Mouse (Mus musculus) retina, postnatal 1 day (tissue): ENCODE results near the gene Nudt15.

Experiments used
- DNase-seq: peaks from one replicate; pipeline ENCODE4 v3.0.0-alpha.2; 2012

The Nudt15 gene

DNA sequence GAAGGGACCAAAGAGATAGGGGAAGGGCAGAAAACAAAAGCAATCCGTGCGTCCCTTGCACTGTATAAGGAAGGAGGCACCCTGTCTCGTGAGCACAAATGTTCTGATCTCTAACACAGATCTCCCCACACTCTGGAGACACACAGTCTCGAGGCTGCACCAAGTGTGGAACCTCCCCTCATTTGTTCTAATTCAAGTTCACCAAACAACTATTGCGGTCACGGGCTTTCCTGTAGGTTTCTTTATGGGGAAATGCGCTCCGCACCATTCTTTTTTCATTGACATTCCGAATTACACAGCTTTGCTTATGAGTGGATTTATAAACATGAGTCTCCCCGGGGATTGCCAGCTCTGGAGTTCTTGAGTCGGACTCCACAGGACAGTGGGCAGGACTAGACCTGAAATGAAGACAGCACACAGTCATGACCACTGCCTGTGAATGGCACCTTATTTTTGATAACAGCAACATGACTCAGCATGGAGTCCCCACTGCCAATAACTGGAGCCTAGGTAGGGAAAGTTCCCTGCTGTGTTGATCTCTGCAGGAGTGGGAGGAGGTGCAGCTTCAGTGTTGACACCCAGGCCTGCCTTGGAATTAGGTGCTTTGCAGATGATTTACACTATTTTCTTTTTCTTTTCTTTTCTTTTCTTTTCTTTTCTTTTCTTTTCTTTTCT, 40.2 kb downstream of the Nudt15 start:
- DNase-seq, result no peak

DNA sequence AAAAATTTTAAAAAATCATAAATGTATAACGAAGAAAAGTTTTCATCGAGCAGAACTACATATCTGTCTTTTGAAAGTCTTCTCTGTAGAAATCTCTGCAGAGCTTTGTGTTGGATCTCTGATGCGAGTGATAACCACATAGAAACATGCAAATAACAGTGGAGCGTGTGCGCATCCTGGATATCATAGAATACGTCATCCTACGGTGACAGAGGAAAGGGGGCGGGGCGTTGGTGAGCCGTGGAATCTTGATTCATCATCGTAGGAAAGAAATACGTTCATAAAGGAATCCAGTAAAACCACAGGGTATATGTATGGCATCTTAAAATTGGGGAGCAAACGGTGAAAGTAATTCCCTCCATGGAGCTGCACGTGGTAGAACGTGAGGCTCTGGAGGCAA, 40.8 kb downstream of the Nudt15 start:
- no peak for DNase-seq

DNA sequence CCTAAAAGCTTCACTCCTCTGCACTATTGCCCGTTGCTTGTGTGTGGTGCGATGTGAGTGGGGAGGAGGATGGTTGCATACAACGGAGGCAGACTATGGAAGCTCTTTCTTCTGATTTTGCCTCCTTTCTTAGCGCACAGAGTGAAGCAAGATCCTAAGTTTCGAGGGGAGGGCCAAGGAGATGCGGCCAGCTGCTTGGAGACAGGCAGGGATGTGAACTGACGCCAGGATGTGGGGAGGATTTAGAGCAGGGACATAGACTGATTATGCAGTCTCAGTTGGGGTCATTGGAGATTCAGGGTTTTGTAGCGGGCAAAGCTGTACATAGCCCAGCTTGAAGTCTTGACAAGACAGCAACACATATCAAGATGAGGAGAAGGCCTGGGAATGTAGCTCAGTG, 41.8 kb downstream of the Nudt15 start:
- no peak for DNase-seq

DNA sequence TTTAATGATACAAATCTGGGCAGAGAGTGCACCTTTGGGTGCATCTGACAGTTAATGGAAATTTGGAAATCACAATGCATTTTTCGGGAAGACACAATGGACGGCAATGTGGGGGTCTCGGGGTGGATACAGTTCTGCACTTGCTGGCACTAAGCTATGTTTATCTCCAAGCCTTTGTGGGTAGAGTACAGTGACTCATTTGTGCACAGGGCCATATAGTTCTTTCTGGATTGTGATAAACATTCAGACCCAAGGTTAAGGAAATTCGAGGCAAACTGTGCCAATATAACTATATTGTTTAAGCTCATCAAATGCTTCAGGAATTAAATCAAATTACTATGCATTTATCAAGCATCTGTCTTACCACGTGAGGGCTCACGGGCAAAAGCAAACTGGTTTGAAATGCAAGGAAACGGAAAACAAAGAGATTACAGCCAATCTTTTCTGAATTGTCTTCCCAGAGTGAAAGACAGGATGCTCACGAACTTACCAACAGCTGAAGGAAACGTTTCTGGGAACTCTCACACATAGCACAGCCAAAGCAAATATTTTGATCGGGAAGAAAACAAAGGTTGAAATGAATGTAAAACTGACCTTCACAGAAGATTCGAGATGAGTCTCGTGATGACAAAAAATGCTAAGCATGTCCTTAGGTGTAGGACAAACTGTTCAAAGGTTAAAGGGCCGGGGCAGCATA, 44.7 kb downstream of the Nudt15 start:
- DNase-seq, result no peak

DNA sequence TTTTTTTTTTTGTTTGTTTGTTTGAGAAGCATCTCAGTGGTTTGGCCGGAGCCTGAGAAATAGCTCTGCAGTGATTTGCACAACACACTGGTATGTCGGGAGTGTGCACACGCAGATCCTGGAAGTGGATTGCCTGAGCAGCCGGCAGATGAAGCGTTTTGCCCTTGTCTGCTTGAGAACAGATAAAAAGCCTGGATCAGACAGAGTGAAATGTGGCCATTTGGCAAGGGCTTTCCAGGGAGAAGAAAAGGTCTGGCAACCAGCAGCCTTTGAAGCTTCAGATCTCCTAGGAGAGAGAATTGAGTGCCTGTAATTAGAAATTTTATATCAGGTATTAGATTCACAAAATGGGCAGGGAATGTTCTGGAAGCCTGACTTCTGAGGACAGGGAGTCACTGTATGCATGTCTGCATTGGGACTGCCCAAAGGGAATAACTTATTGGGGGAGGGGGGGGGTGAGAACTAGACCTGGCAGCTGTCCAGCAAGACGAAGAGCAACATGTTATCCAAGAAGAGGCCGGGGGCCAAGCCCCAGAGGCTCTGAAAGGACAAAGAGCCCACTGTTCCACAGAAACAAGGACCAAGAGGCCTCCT, 45.4 kb downstream of the Nudt15 start:
- peak; percentile 84 for DNase-seq

DNA sequence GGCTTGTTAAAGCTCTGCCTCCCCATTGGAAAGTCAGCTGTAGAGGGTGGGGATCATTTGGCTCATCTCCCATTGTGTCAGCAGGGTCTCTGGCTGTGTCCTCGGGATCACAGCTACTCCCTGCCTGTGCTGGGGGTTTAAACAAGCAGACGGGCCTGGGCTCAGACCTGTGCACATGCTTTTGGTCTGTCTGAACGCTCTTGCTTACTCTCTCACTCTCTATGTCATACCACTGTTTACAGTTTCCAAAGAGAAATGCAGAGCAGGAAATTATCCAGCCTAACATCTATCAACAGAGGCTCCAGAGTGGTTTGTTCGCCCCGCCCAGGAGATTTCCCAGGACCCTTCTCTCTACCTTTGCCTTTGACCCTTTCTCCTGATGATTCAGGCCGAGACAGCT, 46.3 kb downstream of the Nudt15 start:
- DNase-seq, result no peak

DNA sequence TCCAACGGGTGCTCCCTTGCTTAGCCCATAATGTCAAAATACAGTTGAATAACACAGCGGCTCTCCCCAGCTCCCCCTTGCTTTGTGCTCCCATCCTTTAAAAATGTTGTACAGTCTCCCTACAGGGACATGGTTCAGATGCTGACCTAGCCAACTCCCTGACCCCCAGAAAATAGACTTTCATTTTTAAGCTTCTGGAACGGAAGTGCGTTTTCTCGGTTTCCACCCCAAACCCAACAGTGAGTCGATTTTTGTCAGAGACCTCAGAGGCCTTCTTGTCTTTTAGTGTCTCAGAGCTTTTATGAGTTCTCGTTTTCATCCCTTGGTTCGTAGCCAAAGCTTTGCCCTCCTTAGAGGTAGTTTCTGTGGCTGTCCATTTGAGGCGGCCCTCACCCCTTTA, 46.8 kb downstream of the Nudt15 start:
- no peak for DNase-seq

DNA sequence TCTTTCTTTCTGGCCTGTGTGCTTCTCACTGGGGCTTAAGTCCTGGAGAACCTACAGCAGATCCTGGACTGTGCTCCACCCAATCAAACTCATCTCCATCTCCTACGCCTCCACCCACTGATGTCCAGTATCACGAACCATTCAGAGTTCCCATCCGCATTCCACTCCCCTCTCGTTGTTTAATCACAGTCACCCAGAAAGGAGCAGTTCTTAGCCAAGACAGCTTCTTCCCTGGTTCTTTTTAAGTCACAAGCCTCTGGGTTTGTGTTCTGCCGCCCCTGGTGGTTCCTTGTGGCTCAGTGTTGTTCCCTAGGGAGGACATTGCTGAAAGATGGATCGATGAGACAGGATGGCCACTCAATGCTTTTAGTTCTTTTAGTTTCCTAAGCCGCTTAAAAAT, 52.3 kb downstream of the Nudt15 start:
- no peak for DNase-seq

DNA sequence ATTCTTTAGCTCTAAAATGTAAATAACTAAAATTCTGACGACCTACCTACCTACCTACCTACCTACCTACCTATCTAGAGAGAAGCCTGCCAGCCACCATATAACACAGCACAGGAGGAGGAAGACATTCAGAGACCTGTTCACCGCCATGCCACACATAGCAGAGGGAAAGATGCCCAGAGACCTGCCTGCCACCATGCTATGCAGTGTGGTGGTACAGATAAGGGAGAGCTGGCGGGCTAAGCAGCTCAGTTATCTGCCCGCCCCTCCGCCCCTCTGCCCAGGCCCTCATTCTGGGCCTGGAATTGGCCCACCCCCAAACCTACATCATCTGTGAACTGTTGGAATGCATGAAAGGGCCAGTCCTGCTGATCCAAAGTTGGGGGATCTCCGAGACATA, 53.9 kb downstream of the Nudt15 start:
- no peak for DNase-seq

DNA sequence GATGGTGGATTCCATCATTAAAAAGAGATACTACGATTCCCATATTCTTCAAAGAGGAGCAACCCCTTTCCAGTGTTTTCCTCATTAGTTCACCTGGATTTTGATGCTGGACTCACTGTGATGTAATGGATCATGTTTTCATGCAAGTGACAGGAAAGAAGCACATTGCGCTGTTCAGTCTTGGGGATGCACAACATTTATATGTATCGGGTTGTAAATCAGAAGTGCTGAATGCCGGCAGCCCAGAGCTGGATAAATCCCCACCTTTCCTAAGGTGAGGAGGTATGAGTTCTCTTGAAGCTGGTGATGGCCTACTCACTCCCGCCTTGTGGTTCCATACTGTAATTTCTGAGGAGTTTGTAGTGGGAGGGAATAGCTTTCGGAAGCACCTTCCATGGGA, 54.7 kb downstream of the Nudt15 start:
- DNase-seq, result no peak

DNA sequence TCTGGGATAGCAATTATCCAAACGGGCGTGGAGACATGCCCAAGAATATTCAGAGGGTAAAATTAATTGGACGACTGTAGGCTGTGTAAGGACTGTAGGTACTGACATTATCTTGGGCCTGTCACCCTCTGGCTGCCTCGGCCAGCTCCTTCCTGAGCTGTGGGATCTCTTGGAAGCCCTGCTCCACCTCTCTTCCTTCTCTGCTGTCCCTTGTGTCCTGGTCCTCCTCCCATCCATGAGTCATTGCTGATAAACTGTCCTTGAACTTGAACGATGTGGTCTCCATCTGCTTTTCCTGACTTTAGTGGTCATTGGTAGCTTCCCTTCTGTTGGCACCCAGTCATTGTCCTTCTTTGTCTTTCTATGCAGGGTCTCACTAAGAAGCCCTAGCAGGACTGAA, 61.4 kb downstream of the Nudt15 start:
- no peak for DNase-seq

DNA sequence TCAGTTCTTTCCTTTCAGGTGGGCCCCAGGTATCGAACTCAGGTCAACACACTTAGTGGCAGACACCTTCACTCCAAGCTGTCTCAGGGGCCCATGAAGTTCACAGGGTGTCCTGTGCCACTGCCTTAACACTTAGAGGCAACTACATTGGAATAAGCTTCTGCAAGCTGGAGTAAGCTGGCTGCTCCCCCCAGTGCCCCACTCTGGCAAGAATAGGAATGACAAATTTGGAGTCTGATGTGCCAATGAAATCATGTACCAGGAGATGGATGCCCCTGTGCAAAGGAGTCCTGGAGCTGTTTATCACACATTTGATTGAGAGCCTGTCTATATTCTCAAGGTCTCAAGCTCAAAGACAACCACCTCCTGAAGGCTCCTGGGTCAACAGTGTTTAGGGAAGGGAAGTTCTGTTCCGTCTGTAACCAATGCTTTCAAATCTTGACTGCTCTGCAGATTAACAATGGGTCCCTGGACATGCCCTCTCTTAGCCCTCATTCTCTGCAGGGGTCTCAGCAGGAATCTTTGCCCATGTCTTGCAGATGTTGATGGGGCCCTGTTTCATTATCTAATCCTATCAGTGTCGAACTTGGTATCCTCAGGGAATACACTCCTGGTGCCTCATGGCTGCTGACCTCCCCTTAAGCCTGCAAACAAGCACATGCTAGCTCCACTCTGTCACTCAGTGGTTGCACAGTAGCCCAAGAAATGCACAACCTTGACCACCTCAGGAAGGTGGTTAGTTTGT, 63.5 kb downstream of the Nudt15 start:
- DNase-seq, result no peak

DNA sequence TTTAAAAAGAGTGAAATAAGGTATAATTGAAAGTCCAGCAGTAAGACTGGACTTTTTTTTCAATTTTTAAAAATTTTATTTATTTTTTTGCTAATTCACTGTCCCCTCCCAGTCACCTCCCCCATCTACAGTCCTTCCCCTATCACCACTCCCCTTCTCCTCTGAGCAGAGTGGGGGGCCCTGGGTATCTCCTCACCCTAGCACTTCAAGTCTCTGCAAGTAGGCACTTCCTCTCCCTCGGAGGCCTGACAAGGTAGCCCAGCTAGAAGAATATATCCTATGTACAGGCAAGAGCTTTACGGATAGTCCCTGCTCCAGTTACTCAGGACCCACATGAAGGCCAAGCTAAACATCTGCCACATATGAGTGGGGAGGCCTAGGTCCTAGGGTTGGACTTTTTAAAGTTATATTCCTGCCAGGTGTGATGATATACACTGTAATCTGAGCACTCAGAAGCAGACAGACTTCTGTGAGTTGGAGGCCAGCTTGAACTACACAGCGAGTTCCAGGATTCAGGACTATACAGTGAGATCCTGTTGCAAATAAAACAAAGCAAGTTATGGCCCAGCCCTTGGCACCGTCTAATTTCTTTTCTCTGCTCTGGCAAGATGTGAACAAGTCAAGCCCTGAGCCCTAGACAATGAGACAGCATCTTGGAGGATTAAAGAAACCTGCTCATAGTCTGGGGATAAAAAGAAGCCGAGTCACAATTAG, 64.4 kb downstream of the Nudt15 start:
- no peak for DNase-seq

DNA sequence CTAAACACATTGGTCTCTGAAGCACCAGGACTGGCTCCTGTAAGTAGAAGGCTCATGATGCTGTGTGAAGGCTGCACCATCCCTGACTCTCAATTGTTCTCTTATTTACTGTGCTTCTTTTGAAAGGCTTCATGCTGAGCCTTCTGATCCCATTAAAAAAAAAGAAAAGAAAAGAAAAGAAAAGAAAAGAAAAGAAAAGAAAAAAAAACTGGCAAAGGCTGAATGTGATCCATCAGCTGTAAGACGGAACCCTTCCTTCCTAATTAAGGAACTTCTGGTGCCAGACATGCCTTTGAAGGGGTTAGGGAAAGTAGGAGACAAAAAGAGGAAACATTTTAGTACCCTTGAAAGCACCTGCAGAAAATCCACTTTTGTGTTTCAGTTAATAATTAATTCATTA, 68.3 kb downstream of the Nudt15 start:
- no peak for DNase-seq

DNA sequence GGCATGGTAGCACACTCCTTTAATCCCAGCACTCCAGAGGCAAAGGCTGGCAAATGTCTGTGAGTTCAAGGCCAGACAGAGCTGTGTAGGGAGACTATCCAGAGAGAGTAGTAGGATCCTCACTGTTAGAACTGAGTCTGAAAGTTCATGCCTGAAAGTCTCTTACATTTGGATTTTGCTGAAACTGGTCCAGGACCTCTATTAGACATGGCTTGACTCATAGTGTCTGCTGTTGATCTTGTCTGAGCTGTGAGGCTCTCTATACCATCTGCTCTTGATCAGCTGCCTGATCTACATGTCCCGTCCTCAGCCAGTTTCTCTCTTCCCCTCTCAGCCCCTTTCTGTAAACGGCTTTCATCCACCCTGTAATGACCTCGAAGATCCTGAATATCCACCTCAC, 69.7 kb downstream of the Nudt15 start:
- DNase-seq, result no peak

DNA sequence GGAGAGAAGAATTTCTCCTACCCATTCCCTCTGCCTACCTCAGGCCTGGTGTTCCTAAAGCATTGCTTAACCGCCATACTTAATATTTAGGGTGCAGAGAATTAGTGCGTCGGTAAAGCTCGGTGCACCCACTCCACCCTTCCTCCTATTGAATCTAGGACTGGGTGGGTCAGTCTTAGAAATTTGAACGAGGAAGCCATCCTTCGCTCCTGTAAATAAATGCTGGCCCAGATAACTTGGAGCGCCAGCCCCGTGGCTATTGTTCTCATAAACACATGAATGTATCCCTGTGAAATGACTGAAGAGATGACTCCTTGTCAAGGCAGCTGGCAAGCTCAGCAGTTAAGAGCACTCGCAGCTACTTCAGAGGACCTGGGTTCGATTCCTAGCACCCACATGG, 71.0 kb downstream of the Nudt15 start:
- DNase-seq, result no peak

DNA sequence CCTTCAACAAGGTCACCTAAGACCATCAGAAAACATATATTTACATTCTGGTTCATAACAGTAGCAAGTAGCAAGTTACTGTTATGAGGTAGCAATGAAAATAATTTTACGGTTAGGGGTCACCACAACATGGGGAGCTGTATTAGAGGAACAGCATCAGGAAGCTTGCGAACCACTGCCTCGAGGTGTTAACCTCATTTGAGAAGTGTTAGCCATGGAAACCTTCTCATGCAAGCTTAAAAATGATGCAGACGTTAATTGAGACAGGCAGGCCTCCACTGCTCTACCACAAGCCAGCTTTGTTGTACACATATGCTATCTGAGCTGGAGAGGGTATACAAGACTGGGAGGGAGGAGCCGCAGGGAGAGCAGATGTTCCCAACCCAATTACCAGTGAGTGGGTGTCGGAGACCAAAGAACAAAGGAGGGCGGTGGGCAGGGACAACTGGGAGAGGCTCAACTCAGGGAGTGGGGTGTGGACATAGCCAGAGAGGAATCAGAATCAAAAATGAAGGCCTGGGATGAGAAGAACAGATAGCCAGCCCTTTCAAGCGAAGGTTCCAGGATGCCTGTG, 71.6 kb downstream of the Nudt15 start:
- DNase-seq, result peak; percentile 95

DNA sequence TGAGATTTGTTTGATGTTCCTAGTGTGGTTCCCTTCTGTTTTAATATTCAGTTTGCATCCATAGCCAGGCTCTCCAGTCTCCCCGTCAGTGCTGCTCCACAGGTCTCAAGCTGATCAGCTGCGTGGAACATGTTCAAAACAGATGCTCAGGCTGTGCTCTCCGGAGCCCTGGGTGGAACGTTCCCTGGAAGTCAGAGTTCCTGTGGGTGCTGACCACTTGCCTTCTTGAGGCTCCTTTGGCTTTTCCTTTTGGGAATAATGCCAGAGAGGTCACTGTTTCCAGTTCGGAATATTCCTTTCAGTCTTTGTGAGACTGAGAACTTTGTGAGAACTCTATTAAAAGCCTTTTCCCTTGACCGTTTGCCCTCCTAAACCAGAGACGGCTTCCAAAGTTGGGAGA, 72.5 kb downstream of the Nudt15 start:
- no peak for DNase-seq

DNA sequence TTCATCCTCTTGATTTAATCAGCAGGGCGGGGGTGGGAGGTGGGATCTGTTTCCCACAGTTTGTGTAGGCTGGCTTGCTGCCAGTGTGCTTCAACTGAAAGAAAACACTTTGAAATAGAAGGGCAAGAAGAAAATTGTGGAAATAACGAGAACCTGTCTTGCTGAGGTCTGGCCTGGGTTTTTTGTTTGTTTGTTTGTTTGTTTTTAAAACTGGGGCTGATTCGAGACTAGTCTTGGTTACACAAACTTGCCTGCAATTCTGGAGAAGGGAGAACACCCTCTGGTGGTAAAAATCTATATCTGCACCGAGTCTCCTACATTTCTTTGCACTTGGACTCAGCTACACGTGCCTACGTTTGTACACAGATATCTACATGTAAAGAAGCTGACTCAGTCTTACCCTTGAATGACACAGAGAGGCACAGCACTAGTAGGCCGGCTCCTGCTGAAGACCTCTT, 73.4 kb downstream of the Nudt15 start:
- DNase-seq, result peak; percentile 72

DNA sequence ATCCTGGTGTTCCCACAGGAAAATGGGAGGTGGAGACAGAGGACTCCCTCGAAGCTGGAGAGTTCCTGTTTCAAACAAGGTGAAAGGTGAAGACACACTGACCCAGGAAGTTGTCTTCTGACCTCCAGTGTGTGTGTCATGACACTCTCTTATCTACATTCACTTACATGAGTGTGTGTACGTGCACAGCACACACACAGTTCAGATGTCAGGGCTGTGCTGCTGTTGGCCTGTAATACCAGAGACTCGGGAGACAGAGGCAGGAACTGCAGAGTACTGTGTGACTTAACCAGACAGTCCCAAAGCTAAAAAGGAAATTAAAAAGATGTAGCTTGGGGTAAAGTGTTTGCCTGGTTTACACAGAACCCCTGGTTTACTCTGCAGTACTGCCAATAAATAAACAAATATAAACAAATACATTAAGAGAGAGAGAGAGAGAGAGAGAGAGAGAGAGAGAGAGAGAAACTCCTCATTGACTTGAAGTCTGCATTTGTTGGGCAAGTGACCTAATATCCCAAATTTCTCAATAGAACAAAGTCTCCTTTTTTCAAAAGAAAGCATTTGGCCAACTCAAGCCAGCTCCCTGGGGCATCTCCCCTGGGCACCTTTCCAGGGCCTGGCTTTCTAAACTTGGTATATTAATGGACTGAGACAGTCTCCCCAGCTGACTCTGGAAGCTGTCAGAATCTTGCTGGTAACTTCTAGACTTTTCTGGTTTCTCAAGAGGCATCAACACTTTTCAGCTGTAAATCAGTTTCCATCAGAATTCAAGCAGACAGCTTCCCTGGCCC, 74.2 kb downstream of the Nudt15 start:
- no peak for DNase-seq

DNA sequence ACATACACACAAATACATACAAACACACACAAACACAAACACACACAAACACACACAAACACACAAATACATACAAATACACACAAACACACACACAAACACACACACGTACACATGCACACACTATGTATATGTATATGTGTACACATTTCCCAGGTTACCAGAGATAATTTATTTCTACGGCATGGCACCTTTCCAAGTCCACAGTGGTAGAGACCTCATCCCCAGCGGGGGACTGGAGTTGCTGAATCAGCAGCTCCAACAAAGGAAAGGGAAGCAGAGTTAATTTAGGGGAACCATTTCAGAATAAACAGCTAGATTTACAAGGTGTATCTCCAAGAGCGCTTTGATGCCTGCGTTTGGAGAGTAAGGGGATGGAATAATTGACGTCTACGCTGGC, 75.8 kb downstream of the Nudt15 start:
- DNase-seq, result no peak

DNA sequence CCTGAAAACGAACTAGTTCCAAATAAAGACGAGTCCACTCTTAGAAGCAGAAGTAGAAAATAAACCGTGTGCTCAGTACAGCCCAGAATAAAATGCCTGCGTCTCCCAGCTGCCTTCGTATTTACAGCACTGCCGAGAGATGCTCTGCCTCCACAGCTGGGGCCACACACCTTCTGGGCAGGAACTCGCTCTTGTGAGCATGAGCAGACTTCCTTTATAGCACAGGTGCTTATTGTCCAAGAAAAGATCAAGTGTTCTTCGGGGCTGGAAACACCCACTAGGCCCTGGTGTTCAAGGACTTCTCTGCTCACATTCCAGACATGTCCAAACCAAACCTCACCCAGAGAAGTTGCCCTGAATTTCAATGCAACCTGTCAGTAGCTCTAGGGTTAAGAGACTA, 77.4 kb downstream of the Nudt15 start:
- no peak for DNase-seq
